Mouse (Mus musculus): ENCODE measurements around the gene Ank3.

Ank3 gene

DNA sequence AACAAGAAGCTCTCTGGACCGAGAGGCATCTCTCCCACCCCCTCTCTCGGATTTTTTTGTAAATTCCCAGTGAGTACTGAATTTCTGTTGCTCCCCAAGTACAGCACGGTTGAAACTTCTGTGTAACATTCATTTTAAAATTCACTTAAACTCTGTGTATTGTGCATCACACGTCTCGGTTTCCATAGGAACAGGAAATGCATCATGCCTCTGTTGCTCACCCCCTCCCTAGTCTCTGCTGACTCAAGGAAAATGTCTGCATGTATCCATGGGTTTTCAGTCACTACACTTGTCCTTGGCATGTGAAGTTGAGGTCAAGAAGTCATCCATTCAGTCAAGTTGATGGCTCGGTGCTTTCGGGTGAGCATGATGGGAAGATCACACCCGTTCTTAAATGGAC lies 234.3 kb downstream of the Ank3 start:
- no peak for DNase-seq

DNA sequence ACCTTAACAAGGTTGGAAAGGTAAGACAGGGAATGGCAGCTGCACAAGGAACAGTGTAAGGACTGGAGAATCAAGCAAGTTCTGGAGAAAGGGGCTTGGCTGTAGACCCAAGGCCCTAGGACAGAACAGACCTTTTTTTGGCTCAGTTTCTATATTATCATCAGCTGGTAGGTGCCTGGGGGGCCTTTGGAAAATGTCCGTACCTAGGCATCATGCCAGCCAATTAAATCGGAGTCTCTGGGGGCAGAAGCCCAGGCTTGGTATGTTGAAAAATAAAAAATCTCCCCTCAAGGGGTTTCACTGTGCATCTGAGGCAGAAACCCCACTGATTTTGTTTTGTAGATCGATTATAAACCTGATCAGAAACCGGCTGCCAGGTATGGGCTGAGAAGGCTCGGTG lies 236.3 kb downstream of the Ank3 start:
- no peak for DNase-seq

DNA sequence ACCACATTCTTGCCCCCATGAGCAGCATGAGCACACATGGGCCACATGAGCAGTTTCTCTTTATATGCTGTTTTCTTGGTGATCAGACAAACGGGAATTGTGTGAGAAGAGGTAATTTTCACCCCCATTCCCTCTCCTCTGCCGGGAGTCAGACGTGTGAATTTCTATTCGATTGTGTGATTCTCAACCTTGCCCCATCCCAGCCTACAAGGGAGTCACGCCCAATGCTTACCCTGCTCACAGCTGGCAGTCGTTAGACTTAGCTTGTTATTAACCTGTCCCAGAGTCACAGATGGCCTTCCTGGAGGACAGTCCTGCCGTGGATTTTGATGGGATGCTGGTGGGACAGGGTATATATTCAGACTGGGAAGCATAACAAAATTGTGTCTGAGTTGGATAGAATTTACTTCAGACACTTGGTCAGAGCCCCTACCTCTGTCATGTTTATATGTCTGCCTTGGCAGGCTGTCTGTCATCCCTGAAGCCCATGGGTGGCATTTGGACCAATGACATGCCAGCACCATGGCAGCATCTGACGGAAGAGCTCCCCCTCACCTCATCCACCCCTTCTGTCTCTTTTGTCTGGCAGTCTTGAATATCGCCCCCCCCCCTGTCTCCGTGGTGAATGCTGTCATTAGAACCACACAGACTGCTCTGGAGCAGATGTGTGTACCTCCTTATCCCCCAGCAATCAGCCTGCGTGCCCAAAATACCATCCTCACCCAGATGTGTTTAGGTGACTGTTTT lies 237.5 kb downstream of the Ank3 start:
- no peak for DNase-seq

DNA sequence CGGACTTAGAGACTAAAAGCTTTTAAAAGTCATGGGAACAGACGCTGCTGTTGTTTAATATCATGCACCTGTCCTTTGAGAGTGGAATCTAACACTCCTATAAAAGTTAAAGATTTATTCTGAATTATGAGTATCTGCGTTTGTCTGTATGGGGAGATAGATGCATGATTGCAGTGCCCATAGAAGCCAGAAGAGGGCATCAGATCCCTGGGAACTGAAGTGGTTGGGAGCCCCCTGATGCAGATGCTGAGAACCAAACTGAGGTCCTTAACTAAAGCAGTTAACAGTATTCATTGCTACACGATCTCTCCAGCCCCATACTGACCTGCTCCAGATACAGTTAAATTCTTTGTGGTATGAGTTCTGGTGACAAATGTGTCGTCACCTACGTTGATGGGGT lies 240.6 kb downstream of the Ank3 start:
- DNase-seq = no peak

DNA sequence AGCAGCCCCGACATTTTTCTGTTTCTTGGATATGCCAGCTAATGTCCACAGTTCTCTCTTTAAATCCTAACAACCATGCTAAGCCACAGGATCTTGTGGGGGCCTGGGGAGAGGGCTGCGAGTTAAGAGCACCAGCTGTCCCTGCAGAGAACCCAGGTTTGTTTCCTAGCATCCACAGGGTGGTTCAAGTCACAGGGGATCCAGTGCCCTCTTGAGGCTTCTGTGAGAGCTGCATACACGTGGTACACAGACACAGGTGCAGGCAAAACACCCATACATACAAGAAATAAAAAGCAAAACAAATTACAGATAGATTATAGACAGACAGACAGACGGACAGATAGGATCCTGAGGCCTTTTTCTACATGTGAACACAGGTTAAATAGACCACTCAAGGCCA lies 242.0 kb downstream of the Ank3 start:
- DNase-seq = no peak

DNA sequence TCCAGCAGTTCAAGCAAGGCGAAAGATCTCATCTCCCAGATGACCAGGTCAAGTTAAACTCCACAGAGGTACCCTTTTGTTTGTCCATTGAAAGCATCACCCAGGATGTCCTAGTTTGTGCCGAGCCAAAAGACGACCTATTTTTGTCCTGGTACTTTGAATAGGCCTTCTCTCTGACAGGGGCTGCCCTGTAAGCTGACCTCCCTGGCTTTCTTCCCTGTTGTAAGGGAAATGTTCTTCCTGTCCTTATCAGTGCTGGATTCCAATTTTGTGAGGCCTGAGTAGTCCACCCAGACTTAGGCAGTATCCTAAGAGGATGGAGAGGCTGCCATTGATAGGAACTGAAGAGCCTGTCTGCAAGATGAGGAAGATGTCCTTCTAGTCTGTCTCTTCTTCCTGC lies 244.9 kb downstream of the Ank3 start:
- DNase-seq = no peak

DNA sequence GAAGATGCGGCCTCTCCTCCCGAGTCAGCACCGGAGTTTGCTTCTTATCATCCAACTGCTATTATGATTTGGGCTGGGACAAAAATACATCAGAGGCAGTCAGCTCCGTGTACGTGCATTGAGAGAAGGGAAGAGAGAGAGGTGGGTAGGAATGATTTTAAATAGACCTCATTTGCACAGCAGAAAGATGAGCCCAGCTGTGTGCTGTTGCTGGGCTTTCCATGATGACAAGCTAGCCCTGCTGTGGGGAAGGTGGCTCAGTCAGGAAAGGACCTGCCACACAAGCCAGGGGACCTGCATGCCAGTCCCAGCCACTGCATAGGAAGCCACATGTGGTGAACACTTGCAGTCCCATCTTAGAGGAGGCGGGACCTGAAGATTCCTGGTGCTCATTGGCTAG lies 245.4 kb downstream of the Ank3 start:
- no peak for DNase-seq

DNA sequence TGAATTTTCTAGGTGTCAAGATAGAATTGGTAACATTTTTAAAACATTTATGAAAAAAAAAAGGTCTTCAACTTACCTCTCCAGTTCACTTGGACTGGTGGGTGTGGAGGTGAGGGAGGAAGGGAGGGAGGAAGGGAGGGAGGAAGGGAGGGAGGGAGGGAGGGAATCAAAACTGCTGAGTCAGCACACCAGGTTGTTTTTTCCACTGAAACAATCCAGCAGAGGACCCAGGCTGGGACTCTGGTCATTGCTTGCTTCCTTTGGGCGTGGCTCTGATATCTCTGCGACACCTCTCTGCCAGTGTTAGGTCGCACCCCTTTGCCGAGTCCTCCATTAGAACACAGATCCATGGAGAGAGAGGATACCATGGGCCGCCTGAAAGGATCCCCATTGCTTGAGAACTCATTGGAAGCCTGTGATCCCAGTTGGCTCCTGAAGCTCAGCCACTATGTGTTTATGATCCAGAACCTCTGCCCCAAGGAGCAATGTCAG lies 246.8 kb downstream of the Ank3 start:
- DNase-seq = no peak

DNA sequence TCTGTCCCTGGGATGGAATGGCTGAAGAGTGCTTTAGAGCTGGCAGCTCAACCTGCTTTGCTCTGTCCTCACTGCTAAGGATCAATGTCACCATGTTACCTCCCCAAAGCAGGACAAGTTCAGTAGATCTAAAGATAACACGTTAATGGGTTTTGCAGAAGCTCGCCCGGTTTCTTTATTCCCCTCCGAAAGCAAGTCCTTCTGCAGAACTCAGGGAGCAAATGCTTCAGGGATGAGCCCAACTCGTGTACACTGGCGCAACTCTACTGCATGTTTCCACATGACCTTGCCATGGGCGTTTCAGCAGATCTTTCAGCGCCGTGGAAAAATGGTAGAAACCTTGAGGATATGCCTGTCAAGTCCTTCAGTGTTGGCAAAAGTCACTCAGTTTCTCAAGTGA lies 247.4 kb downstream of the Ank3 start:
- DNase-seq = no peak

DNA sequence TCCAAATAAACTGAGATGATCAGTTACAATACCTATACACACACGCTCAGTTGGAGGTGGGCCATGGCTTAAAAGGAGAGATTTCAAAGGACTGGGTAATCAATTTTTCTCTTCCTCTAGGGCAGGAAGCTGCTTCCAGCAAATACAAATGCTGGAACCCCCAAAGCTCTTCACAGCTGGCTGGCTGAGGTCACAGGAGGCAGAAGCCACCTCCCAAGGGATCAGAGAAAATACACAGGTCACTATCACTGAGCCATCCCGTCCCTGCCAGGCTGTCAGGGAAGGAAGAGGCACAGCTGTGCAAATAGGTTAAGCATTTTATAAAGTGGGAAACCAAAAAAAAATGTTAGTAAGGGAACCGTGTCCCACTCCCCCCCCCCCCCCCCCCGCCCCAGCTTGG lies 251.5 kb downstream of the Ank3 start:
- no peak for DNase-seq

DNA sequence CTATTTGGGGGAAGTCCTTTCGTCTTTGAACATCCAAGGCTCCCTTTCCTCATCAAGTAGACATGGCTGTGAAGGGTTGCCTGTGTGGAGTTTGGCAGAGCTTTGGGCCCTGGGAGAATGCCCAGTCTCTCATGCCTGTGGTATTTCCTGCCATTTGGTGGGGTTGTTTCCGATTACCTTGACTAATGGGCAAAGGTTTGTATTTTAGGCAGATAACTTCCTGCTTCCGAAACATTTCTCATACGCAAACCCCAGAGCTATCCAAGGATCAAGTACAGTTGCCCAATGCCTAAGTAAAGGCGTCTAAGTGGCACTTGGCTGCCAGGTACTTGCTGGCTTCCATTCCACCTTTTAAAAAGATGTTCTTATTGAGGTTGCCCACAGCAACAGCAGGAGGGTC lies 254.1 kb downstream of the Ank3 start:
- DNase-seq = no peak

DNA sequence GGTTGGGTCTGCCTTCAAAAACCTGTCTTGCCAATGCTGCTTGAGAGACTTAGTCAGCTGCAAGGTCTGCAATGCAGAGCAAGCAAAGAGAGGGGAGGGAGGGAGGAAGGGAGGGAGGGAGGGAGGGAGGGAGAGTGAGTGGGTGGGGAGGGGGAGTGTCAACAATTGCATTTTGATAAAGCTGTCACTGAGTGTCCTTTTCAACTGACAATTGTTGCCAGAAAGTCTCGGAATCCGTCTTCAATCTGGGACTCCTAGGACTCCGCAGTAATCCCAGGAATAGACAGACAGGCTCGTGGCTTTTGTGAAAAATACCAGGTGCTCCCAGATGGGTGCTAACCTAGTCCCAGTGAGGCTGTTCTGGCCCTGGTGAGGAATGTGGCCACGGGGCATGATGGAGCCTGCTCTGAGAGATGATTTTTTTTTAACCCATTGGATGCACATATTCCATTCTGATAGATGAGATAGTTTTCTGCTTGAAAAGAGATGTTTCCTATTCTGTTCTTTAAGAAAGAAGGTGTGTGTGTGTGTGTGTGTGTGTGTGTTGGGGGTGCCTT lies 254.6 kb downstream of the Ank3 start:
- no peak for DNase-seq

DNA sequence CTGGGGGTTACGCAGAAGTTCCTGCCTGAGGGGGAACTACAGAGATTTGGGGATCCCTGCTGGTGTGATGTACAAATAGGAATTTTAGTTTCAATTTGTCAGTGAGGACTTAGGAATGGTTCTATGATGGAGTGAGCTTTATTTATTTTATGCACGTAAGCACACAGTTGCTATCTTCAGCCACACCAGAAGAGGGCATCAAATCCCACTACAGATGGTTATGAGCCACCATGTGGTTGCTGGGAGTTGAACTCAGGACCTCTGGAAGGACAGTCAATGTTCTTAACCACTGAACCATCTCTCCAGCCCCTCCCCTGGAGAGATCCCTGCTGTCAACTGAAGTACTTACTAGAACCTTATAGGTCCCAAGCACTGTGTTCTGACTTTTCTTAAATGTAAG lies 255.6 kb downstream of the Ank3 start:
- DNase-seq = no peak

DNA sequence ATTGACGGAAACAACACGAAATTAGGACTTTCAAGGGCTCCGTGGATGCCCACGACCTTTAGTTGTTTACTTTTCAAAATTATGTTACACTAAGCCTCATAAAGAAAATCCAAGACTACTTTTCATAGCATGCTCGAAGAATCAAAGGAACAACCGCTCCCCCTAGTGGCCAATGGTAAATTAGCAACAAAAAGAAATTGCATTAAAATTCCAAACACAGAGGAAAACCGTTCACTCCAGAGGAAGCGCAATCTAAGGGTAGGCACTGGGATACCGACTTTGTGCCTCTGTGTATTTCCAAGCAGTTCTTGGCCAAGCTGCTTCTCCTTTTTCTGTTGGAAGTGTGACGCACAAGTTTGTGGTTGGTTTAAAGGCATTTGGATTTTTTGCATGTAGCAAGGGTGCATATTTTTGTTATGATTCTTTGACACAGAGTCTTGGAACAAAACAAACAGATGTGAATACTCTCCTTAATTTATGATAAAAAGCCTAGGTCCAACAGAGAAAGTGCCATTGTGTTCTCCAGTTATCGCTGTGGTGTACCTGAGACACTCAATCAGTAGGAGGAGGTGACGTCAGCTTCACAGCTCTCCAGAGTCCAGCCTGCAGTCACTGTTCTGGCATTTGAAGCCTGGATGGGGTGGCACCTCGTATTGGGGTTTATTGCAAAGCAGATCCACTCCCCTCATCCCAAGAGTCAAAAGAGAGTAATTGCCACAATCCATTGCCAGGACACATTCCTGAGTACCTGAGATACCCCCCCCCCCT lies 256.5 kb downstream of the Ank3 start:
- peak; percentile 6 to 20 for DNase-seq

DNA sequence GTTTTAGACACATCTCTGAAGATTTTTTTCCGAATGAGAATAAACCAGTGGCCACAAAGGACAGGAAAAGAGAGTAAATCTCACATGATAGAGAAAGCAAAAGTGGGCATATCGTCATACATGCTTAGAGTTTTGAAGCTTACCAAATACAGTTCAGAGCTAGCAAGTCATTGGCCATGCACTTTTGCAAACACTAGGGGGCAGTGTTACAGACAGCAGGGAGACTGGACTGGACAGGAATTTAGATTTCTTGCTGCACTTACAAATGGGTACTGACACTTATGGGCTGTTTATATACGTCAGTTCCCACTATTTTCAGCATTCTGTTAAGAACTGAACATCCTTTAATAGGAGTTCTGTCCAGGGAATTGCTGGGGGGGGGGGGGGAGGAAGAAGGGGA lies 257.7 kb downstream of the Ank3 start:
- DNase-seq = peak; percentile 14 to 38

DNA sequence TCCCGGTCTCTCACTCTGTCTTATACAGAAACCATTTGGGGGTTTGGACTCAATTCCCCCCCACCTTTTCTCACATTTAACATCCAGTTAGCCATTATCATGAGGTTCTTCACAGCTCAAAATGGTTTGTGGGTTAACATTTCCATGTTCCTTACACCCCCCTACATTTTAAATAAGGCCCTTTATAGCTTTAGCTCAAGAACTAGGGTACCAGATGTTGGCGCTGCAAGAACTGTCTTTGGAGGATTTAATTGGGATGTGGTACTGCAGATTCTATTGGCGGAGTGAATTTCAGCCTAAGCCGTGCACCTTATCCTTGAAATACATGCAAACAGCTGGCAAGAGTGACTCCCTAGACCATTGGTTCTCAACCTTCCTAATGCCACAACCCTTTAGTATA lies 261.2 kb downstream of the Ank3 start:
- DNase-seq = no peak

DNA sequence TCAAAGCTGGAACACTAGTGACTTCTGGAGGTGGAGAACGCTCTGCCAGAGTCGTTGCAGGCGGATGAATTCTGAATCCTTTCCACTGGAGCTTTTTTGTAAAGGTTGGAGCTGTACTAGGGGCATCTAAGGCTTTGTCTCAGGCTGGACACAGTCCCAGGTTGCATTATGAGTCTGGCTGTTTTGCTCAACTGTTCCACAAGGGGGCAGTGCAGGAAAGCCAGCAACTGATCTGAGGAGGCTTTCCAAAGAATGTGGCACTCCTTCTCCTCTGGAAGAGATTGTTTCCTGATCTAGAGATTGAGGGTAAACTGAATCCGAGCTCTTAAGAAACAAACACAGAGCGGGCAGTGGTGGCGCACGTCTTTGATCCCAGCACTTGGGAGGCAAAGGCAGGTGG lies 263.8 kb downstream of the Ank3 start:
- peak; percentile 26 to 29 for DNase-seq

DNA sequence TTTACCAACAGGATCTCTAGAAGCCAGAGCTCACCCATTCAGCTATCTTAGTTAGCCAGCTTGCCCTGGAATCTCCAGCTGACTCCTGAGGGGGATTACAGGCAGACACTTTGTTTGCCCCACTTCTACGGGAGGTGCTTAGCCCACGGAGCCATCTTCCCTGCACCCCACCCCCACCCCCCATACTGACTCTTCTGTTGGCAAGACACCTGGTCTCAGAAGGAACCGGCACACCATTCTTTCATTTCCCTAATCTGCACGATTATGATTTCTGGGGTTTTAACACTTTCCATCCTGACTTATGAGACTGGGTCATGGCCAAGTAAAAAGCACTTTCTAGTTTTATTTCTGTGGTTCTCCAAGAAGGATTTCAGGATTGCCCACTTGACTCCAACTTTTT lies 268.9 kb downstream of the Ank3 start:
- no peak for DNase-seq

DNA sequence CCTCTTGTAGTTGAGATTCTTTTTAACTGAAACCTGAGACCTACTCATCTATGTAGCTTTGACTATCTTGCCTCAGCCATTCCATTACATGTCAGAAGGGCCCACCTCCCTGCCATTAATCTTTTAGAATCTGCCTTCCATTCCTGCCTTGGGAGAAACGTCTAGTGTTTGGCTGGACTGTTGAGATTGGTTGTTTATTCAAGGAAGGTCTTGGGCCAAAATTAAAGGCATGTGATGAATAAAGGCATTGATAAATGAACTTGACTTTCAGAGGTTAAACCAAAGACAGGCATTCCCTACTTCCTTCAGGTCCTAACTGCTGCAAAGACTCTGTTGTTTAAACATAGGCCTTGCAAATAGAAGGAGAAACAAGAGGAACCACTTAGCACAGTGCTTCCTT lies 271.9 kb downstream of the Ank3 start:
- no peak for DNase-seq

DNA sequence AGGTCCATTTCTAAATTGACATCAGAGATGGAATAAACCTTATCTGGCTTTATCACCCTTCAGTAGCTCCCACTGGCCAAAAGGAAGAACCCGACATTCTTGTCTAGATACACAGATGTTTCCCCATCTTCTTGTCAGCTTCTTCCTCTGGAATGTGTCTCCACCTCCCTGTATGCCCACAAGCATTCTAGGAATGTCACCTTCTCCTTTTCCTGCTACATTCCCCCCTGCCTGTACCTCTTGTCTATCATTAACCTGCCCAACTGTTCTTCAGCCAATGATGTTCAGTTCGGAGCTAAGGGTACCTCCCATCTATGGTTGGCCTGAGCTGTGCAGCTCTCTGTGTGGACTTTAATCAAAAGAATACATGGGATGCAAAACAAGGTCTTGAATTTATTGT lies 272.4 kb downstream of the Ank3 start:
- DNase-seq = no peak

DNA sequence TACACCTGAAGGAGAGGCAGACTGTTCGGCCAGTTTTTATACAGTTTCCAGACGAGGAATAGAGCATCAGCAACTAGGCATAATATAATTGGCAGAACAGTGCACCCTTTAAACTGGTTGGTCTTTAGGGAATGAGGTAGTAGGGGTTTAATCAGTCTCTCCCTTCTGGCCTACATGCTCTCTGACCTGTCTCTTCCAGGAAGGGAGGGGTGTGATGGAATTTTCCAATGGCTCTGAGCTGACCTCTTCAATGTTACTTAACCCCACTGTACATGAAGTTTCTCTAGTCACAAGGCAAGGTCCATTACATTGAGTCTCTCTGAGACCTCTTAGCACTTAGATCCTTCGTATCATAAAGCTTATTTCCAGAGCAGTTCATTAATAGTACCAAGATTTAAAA lies 272.9 kb downstream of the Ank3 start:
- DNase-seq = no peak

DNA sequence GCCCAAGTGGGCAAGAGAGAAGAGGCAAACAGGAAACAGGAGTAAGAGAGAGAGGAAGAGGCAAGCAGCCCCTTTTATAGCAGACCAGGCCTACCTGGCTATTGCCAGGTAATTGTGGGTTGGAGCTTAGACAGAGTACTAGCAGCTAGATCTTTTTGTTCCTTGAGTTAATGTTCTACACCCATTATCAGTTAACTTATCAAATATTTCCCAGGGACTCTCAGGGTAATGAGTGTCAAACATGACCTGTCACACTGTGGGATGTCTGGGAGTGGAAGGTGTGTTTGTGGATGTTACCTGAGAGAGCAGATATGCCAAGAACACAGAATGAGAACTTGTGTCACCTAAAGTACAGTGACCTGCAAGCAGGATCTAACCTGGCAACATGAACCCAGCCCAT lies 274.0 kb downstream of the Ank3 start:
- DNase-seq = no peak

DNA sequence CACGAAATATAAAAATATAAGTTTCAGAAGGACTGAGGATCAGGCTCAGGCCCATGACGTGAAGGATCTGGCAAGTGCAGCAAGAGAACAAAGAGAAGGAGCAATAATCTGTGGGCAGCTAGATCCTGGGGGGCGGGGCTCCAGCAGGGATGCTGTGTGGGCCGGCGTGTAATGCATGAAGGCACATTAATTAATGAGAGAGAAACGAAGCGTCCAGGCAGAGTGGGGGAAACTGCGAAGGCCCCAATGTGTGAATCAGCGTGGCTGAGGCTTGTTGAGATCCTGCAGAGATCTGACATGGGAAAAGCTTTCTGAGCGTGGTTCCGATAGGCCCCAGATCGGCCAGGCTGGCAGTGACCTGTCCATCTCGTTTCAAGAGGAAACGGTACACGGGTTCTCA lies 279.7 kb downstream of the Ank3 start:
- DNase-seq = no peak

DNA sequence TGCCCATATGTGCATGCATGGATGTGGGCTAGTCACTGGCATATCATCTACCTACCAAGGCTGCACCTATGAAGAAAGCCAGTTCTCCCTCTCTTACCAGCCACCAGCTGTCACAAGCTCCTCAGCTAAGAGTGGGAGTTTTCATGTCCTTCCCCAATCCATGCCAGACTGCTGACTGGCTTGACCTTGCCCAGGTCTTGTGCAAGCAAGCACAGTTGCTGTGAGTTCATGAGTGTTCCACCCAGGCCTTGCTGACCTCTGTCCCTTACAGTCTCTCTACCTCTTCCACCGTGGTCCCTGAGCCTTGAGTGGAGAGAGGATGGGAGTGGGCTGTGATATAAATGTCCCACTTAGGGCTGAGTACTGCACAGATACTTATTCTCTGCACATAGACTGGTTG lies 287.8 kb downstream of the Ank3 start:
- no peak for DNase-seq
